Mouse (Mus musculus) frontal cortex, postnatal 25 days (tissue): ENCODE measurements around the gene Cd160.

Experiments
- DNase-seq, 2 experiments: peaks; one replicate each; pipeline ENCODE4 v3.0.0; 2022; ENCODE audit warnings: low spot score in 2 of 2

The Cd160 gene

DNA sequence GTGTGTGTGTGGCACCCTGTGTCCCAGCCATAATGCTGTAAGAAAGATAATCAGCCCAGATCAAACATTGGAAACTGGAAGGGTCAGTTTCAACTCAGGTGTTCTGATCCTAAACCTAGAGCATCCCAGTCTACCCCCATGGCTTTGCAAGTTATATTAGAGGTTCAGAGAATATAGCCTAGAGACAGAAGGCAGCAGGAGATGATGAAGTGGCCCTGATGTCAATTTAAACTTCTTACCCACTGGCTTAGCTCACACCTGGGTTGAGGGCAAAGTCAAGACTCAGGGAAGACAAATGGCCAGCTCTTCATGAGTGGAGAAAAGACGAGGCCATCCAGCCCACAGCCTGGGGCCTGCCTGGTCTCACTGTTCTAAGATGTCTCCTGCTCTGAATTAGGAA lies at the start of gene Cd160, which contains the start of gene Pdzk1:
Cd160 (minus strand) TSS at position 368 of the 400 bp plus-strand sequence.
Pdzk1 (plus strand) TSS at position 301 of the 400 bp plus-strand sequence.
- no peak for DNase-seq

DNA sequence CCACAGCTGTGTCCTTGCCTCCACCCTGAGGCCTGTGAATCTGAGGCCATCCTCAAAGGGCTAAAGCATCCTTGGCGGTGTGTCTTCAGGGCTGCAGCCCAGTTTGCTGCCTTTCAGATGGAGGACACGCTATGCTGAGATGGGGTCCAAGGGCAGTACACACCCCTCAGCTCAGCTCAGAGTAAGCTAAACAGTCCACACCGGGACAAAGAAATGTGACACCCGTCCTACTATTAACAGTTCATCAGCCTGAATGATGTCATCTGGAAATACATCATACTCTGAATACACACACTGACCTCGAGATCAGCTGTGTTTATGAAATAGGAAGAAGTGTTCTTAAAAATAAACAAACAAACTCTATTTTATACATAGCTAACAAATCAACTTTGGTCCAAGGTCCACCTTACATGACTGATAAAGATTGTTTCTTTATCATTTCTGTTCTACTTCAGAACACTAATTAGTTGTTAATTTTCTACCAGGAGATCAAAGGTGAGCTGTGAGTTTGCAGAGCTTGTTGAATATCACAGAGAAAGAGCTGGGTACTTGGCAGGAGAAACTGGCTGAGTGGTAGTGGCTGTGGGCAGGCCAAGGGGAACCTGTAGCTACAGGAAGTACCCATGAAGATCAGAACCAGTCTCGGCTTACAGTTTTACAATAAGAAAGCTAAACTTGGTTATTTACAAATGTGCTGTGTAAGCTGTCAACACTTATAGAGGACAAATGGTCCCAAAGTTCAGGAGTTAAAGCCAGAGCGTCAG lies 45.8 kb upstream of the Cd160 start:
- DNase-seq = no peak

GRCm38 (mm10) chr3:96872501-96872900 lies 43.4 kb upstream of the Cd160 start:
- no peak for DNase-seq

DNA sequence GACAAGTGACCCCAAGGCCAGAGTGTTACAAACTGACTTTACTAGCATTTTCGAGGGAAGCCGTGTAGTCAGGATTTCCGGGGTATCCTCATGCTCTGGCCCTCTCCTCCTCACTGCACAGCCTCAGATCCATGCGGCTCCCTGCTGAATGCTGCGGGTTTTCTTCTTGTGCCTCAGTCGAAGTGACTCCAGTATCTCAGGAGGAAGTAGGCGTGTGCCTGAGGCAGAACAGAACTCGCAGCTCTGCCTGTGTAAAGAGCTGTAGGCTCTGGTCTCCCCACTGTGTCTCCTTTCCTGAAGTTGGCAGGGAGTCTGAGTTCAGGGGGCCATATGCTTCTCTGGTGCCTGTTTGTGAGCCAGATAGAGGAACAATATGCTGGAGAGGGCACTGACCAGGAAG lies 41.9 kb upstream of the Cd160 start:
- DNase-seq = no peak

DNA sequence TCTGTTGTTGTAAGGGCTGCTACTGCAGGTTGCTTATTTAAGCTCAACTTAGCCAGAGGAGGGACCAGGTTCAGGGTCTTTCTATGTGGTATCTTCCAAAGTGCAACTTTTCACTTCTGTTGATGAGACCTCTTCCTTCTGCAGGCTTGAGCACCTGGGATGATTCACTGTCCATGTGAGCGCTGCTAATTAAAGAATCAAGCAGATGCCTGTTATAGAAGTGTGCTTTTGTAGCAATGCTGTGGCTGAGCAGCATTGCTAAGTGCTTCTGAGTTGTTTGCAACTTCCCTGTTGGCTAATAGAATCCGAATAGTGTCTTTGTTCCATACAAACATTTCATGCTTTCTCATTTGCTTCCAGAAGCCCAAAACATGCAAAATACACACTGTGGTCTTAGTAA lies 41.1 kb upstream of the Cd160 start:
- DNase-seq = no peak

- no peak for DNase-seq
Measured at GRCm38 (mm10) chr3:96869091-96869490, 39.9 kb upstream of the Cd160 start.

- DNase-seq = no peak
Measured at GRCm38 (mm10) chr3:96868566-96868965, 39.4 kb upstream of the Cd160 start.

DNA sequence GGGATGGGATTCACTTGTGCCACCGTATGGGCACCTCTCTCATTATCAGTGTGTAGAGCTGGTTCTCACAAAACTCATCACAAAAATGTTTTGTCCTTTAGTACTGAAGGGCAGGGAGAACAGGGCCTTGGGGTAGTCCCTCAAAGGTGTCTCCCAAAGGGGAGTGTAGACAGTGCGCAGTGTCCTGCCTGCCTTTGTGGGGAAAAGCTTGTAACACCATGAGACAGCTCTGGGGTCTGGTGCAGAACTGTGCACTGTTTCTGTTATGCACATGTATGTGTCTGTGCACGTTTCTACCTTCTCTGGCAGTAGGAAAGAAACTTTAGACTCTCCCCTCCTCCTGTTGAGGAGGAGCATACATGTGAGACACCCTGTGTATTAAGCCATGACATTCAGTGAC lies 38.7 kb upstream of the Cd160 start:
- DNase-seq = no peak

GRCm38 (mm10) chr3:96860498-96860897 lies 31.3 kb upstream of the Cd160 start:
- DNase-seq = peak in 1 of 2 experiments; percentile 2

DNA sequence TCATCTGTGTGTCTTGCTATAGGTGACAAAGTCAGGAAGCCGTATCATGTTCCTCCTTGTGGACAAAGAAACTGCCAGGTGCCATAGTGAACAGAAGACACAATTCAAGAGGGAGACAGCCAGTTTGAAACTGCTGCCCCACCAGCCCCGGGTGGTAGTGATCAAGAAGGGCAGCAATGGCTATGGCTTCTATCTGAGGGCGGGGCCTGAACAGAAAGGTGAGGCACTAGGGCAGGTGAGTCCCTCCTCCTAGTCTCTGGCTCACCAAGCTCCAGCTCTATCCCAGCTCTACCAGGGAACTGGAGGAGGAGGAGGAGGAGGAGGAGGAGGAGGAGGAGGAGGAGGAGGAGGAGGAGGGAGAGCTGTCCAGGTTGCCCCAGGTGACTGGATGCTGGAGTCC lies 26.7 kb upstream of the Cd160 start:
- DNase-seq = no peak

DNA sequence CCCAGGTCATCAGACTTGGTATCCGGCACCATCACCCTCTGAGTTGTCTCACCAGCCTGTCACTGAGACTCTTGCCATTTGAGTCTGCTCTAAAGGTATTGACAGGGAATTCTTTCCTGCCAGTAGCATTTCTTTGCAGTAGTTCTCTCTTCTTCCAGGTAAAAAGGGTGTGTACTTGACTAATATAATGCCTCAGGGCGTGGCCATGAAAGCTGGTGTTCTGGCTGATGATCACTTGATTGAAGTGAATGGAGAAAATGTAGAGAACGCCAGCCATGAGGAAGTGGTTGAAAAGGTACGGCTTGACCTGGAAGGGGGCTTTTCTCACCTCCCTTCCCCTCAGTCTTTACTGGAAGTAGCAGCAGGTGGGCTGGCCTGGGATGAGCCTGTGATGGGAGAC lies 25.2 kb upstream of the Cd160 start:
- no peak for DNase-seq

GRCm38 (mm10) chr3:96852561-96852960 lies 23.4 kb upstream of the Cd160 start:
- no peak for DNase-seq

GRCm38 (mm10) chr3:96849168-96849727 lies 20.1 kb upstream of the Cd160 start:
- DNase-seq = no peak

DNA sequence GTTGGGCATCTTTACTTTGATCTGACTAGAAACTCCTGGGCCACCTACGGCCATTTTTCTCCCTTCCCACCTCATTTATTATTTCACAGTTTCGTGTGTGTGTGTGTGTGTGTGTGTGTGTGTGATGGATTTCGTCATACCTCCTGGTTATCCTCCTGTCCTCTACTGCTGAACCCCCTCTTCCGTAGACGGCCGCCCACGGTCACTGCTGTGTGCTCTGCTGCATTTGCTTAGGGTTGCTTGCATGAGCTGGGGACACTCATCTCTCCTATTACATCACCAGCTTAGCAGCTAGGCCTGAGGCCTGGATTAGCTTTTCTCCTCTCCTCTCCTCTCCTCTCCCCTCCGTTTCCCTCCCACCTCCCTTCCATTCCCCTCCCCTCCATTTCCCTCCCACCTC lies 19.3 kb upstream of the Cd160 start:
- DNase-seq = no peak

- DNase-seq = no peak
Measured at GRCm38 (mm10) chr3:96847661-96848060, 18.5 kb upstream of the Cd160 start.

- no peak for DNase-seq
Measured at GRCm38 (mm10) chr3:96846985-96847384, 17.8 kb upstream of the Cd160 start.

DNA sequence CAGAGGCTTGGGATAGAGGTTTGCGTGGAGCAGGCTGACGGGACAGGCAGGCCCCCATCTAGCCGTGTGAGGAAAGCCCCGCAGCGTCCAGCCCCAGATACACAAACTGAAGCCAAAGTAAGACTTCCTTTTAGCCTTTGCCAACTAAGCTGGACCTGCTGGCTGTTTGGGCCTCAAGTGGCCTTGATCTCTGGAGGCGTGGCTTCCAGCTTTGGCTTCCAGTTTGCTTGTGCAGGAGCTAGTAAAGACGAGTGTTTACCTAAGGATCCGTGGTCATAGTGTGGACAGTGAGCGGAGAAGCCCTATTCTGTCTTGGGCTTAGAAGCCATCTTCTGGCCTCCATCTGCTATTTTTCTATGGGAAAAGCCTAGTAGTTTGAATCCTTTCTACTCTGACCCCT lies 16.7 kb upstream of the Cd160 start:
- no peak for DNase-seq

- DNase-seq = no peak
Measured at GRCm38 (mm10) chr3:96845191-96845590, 16.0 kb upstream of the Cd160 start.

DNA sequence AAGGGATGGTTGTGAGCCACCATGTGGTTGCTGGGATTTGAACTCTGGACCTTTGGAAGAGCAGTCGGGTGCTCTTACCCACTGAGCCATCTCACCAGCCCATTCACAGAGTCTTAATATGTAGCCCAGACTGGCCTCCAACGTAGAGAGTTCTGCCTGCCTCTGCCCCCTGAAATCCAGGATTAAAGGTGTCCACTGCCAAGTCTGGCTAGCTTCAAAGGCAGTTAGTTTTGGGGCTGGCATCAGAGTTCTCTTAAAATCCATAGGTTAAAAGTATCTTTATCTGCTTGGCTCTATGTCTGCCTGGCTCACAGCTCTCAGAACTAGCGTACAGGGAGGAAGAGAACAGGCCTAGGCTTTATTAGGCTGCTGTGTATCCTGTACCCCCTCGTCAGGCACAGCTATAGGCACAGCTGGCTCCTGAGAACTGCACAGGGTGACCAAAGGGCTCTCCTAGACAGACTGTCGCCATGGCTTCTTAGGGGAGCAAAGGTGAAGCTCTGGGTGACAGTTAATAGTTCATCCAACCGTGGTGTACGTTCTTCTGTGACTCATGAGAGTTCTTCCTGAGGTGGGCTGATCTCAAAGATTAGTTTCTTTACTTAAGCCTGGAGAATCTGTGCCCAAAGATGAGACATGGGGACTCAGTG lies 10.0 kb upstream of the Cd160 start:
- DNase-seq = no peak

GRCm38 (mm10) chr3:96836414-96836813 lies 7.3 kb upstream of the Cd160 start:
- no peak for DNase-seq

- no peak for DNase-seq
Measured at GRCm38 (mm10) chr3:96834587-96835348, 5.6 kb upstream of the Cd160 start.

DNA sequence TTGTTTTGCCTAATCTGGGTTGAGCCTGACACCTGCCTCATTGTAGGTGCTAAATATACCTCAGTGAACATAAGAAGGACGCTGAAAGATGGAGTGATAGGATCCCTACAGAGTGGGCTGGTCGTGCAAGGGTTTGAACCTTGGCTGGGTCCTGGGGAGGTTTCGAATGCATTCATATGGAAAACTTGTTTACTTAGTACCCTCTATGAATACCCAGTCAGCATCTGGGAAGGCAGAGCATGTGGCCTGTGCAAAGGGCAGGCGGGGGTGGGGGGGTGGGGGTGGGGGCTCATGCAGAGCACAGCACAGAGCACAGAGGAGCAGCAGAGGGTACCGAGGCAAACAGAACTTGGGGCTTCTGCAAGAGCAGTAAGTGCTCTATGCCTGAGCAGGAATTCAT lies 3.8 kb upstream of the Cd160 start:
- DNase-seq = no peak
